Mouse (Mus musculus) CD8-positive naive resting alpha-beta T cell, adult 2 months (primary cell): ENCODE results near the gene Mthfsd.
A peak's percentile ranks its signal among the peaks of the same experiment; 100 is the strongest.
"Not testable (repeated sequence)": the region's sequence is repeated elsewhere in the genome, so short reads cannot be mapped to it uniquely, and the experiment has no call there.

Experiments
- DNase-seq, 2 experiments: peaks; one replicate each; pipeline ENCODE4 v3.0.0; 2022; ENCODE audit warnings: low read depth in 2 of 2, low spot score in 2 of 2

Gene Mthfsd

DNA sequence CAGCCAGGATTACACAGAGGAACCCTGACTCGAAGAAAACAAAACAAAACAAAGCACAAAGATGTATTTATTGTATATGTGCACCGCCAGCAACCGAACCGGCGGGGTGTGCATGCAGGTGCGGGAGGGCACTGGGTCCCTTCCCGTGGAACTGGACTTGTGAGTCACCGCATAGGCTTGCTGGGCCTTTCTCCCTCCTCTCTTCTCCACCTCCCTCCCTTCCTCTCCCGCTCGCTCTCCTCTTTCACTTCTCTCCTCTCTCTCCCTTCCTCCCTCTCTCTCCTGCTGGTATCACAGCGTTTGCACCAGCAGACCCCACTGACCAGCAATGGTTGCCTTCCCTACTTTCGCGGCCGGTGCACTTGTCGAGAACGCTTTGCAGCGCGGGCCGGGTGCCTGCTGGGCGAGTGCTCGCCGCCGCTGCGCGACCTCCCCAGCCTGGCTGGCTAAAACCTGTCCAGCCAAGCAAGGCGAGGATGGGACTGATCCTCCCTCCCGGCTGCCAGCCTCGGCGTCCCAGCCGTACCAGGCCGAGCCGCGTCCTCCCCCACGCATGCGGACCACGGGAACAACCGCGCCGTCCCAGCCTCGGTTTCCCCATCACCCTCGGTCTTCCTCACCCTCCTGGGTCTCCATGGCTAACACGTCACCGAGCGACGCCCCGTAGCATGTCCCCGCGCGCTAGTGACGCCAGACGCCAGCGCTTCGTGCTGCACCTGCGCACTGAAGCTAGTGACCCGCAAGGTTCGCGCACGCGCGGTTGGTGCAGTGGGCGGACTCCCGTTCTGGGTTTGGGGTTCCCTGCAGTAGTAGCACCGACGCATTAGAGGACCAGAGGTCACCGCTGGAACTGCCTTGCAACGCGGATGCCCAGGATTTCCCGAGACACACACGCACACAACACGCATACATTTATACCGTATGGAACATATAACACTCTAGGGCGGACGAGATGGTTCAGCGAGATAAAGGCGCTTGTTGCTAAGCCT, at the start of gene Mthfsd:
Gene Mthfsd (minus strand): TSS at position 725 of the 989 bp plus-strand sequence.
- DNase-seq, result peak; percentile 96 to 98

DNA sequence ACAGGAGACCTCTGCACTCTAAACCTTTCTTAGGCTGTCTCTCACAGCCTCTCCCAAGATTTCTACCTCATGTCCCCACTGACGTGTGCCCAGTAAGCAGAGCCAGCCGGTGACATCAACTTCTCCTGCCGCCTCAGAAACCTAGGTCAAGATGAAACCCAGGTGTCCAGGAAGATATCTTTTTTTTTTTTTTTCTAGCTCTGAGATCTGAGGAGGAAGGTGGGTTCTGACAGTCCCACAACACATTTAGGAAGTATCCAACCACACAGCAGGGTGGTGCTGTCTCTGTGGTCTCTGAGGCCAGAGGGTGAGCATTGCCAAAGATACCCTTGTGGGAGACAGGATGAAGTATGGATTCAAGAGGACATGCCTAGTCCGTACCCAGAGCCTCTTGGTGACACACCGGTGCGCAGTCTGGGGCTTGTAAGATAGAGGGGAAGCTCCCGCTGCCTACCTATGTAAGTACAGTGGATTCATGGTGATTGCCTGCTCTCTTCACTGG, 48.8 kb upstream of the Mthfsd start:
- no peak for DNase-seq

GRCm38 (mm10) chr8:121152394-121152793, 44.2 kb upstream of the Mthfsd start:
- DNase-seq, result no peak

GRCm38 (mm10) chr8:121148573-121149083, 40.4 kb upstream of the Mthfsd start:
- DNase-seq, result no peak

- DNase-seq, result not testable (repeated sequence)
Observed at GRCm38 (mm10) chr8:121145457-121146134, 37.4 kb upstream of the Mthfsd start.

GRCm38 (mm10) chr8:121136856-121137255, 28.7 kb upstream of the Mthfsd start:
- no peak for DNase-seq

DNA sequence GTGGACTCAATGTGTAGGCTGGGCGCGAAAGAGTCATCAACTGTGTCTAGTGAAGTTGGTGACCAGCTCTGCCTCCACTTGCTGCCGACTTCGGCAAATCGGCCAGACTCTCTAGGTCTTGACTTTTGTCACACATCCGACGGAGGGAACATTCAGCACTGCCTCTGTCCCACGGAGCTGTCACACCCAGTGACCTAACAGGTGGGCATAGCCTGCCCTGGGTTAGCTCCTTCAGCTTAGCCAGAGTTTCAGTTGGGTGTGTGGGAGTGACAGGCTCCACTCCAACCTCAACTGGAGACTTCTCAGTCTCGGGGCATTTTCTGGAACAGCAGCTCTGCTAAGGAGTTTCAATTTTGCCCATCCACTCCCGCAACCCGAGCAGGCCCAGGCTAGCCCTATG, 26.3 kb upstream of the Mthfsd start:
- no peak for DNase-seq

DNA sequence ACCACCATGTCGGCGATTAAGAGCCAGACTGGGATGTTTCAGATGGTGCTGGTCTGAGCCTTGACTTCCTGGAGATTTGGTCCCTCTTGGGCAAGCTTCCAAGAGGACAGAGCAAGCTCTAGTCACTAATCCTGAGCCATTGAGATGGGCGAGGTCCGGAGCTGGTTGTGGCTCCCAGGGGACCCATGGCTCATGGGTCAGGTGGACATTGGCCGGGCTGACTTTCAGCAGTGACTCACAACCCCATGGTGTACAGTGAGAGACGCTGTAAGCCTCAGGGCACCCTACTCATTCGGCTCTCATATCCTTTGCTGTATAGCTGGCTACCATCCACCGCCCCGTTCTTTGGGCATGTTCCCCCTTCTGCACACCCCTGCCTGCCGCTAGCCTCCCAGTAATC, 25.9 kb upstream of the Mthfsd start:
- DNase-seq, result no peak

GRCm38 (mm10) chr8:121132961-121133513, 24.8 kb upstream of the Mthfsd start:
- no peak for DNase-seq

GRCm38 (mm10) chr8:121130522-121130921, 22.3 kb upstream of the Mthfsd start:
- no peak for DNase-seq

DNA sequence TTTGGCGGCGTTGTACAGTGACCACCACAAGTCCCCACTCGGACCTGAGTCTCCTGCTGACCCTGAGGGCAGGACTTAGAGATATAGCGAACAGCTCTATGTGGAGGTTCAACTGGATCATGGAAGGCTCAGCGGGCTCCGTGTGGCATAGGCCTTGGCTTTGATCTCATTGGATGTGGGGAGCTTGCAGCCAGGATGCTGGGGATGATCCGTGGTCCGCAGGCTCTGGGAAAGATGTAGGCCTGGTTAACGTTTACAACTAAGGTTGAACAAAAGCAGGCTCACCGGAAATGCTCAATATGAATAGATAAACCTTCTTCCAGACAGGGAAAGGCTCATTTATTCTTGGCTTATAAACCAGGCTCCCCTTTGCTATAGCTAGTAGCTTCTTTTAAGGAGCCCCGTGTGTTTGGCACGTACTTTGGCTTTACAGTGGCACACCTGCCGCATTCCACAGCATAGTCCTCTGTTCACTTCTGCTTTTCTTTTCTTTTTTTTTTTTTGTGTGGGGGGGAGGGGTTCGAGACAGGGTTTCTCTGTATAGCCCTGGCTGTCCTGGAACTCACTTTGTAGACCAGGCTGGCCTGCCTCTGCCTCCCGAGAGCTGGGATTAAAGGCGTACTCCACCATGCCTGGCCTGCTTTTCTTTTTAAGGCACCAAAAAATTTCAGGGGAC, 21.2 kb upstream of the Mthfsd start:
- no peak for DNase-seq

- no peak for DNase-seq
Observed at GRCm38 (mm10) chr8:121128531-121129264, 20.5 kb upstream of the Mthfsd start.

DNA sequence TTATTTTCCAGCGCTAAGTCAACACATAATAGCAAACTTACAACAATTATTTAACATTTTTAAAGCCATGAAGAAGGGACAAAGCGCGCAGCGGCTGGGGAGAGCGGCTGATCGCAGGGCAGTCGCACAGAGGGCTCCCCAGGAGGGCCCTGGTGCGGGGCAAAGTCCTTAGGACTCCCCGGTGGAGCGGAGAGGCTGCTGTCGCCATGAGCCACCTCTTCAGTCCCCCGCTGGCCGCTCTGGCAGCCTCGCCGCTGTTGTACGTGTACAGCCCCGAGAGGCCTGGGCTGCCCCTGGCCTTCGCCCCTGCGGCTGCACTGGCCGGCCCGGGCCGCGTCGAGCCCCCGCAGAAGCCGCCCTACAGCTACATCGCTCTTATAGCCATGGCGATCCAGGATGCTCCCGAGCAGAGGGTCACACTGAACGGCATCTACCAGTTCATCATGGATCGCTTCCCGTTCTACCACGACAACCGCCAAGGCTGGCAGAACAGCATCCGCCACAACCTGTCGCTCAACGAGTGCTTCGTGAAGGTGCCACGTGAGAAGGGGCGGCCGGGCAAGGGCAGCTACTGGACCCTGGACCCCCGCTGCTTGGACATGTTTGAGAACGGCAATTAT, 19.7 kb upstream of the Mthfsd start, which contains the start of gene Foxl1:
Gene Foxl1 (plus strand): TSS at position 185 of the 620 bp plus-strand sequence.
- no peak for DNase-seq

DNA sequence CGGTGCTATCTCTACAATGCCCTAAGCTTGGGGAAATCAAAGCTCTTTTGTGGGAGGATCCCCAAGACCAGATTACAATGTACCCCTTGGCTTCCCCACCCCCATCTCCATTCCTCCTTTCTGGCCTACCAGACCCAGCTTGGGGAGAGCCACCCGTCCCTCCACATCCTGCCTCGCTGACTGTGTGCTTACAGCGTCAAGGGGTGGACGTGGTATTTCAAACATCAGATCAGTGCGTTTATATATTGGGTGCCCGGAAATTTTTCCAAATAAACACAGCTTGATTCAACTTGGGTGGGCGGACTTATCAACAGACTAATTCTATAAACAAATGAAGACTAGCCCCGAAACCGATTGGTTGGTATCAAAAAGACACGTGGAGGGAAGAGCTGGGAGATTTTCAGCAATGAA, 19.1 kb upstream of the Mthfsd start:
- DNase-seq, result no peak

DNA sequence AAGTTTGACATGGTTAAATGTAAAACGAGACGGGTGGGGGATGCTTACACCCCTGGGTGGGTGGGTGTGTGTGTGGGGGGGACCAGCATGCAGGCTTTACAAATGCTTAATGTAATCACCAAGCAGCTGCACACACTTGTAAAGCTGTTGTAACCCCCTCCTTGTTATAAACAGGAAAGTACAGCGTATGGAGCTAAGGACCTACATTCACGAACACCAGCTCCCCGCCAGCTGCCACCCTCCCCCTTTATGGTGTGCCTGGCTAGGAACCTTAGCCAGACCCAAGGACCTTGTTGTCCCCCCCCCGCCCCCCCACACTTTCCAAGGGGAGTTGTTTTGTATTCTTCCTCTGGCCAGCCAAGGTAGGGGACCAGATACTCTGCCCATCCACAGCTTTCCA, 18.5 kb upstream of the Mthfsd start:
- DNase-seq, result no peak

DNA sequence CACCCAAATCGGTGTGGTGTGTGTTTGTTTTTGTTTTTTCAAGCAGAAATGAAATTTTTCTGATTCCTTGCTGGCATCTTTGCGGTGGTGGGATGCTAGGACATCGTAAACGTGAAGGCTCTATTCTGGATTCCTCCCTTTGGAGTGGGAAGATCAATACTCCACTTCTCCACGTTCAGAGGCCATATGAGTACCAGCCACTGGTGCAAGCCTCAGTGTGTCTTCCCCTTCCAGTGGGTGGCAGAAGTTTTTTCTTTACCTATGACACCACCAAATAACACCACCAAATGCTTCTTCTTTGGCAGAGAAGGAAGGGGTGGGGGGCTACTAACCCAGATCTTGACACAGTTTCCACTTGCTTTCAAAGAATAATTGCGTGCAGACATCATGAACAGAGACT, 18.0 kb upstream of the Mthfsd start:
- no peak for DNase-seq

- DNase-seq, result no peak
Observed at GRCm38 (mm10) chr8:121125311-121125876, 17.2 kb upstream of the Mthfsd start.

DNA sequence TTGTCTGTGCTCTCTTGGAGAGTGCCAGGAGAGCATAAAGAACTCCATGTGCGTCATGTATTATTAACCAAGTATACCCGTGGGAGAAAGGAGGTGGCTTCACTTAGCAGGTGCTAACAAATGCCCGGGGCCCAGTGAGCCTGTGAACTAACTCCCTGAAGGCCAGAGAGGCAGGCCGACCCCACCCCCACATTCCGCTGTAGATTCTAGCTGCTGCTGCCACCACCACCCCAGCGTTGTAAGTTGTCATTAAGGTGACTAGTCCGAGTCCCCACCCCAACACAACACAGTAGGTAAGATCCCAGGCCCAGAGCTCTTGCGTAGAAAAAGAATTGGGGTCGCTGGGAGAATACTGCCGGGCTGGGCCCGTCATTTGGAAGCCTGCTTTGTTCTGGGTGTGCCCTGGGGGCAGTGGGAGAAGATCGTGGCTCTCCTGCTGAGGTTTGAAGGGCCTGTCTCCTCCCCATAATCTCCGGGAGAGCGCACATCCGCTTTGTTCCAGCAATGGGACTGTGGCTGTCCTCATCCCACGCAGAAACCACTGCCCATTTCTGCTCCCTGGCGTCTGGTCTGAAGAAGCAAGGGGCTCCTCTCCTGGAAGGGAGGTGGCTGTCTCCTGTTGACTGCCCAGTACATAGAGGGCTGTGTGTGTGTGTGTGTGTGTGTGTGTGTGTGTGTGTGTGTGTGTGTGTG, 16.5 kb upstream of the Mthfsd start:
- DNase-seq, result no peak

DNA sequence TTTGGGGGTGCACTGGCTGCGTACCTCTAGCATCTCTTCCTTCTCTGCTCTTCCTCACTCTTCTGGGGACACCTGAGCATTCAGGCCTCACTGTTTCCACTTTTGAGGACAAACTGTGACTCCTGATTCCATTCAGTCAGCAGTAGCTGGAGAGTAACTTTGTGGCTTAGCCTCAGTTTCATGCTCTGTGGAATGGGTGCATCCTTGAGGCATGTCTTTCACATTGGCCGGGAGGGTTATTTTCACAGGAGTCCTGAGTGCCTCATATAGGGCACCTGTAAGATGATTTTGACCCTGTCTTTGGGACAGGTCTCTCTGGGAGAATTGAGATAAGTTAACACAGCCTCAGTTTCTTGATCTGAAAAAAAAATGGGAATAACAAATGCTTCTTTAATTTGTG, 14.9 kb upstream of the Mthfsd start:
- no peak for DNase-seq
